Mouse (Mus musculus) limb, embryonic 14.5 days (tissue): ENCODE data around the gene Mink1. TPM values are rescaled to one million over a fixed set of nuclear protein-coding genes. Genes with fewer than 3 reads are reported as not detected.

Source experiments
- ATAC-seq: fragments of 200-750 bp; cut with Nextera tagmentation; 2 replicates; pipeline ENCODE4 v1.8.0; 2017; ENCODE audit warnings: low read depth, moderate number of reproducible peaks, moderate TSS enrichment; ENCODE audit not compliant: low FRiP score
- DNase-seq: peaks from one replicate; pipeline ENCODE4 v3.0.0-alpha.2; 2015; ENCODE audit warnings: low spot score
- H3K27ac ChIP-seq: fragments of 300-500 bp; sonication (generic); replicated peaks from 2 replicates; pipeline ENCODE4 v1.5.1; 2014; ENCODE audit warnings: low read depth, mild to moderate bottlenecking, low read length, moderate library complexity, mixed read lengths
- H3K27me3 ChIP-seq: fragments of 300-500 bp; sonication (generic); 2 replicates; pipeline ENCODE4 v1.6.1; 2014; ENCODE audit warnings: low read length, mixed read lengths; ENCODE audit not compliant: control insufficient read depth, insufficient read depth
- H3K36me3 ChIP-seq: fragments of 300-500 bp; sonication (generic); 2 replicates; pipeline ENCODE4 v1.6.1; 2014; ENCODE audit warnings: mild to moderate bottlenecking, low read length, moderate library complexity, mixed read lengths; ENCODE audit not compliant: control insufficient read depth, insufficient read depth
- H3K4me1 ChIP-seq: fragments of 300-500 bp; sonication (generic); 2 replicates; pipeline ENCODE4 v1.6.1; 2014; ENCODE audit warnings: antibody characterized with exemption, low read length, mixed read lengths; ENCODE audit not compliant: control insufficient read depth, insufficient read depth
- H3K4me2 ChIP-seq: fragments of 300-500 bp; sonication (generic); replicated peaks from 2 replicates; pipeline ENCODE4 v1.6.1; 2014; ENCODE audit warnings: low read depth, mild to moderate bottlenecking, low read length, moderate library complexity; ENCODE audit not compliant: severe bottlenecking
- H3K4me3 ChIP-seq: fragments of 300-500 bp; sonication (generic); replicated peaks from 2 replicates; pipeline ENCODE4 v1.5.1; 2014; ENCODE audit warnings: low read length
- H3K9ac ChIP-seq: fragments of 300-500 bp; sonication (generic); 2 replicates; pipeline ENCODE4 v1.6.1; 2014; ENCODE audit warnings: mild to moderate bottlenecking, low read depth, low read length, moderate library complexity; ENCODE audit not compliant: severe bottlenecking
- H3K9me3 ChIP-seq: fragments of 300-500 bp; sonication (generic); 2 replicates; pipeline ENCODE4 v1.6.1; 2016; ENCODE audit warnings: low read length; ENCODE audit not compliant: control insufficient read depth
- POLR2A ChIP-seq: fragments of 200-500 bp; IDR thresholded peaks from 2 replicates; pipeline ENCODE4 v1.8.0; 2012; ENCODE audit warnings: inconsistent platforms, mild to moderate bottlenecking, moderate library complexity, borderline replicate concordance; ENCODE audit not compliant: insufficient read depth, insufficient read length; ENCODE audit errors: extremely low read depth
- WGBS: fragments of 180-500 bp; shearing (Covaris S2); extraction: QIAGEN DNeasy Blood & Tissue Kit; methylation state at CpG from one replicate; pipeline ENCODE4 v1.1.7; 2014; 5-methylcytosine and 5-hydroxymethylcytosine counted together
- polyA plus RNA-seq, 2 experiments: library from polyadenylated mRNA; depleted of rRNA in 1 of 2; stranded (reverse) in 1 of 2; unstranded in 1 of 2; fragments of >200 nt; fragmentation: Nextera tagmentation in 1 of 2; extraction: Ambion mirVana in 1 of 2; gene quantifications; 2 replicates each; pipeline versions ENCODE4 v1.2.1 to v1.2.3; 2012 to 2014

Gene Mink1
- polyA plus RNA-seq, 2 experiments = 19.8 to 91.2 TPM

GRCm38 (mm10) chr11:70629557-70629956 lies 66.9 kb downstream of the Mink1 start:
- DNase-seq = no peak
- no peak overlapping the region for H3K9ac ChIP-seq
- no peak for TF ChIP-seq POLR2A
- no peaks in the 10 kb centered on the region for H3K27me3 ChIP-seq
- 51% methylated on average over 5 of the region's 5 CpGs for WGBS
- H3K27ac ChIP-seq = no peak overlapping the region
- no peak for ATAC-seq
- no peaks in the 10 kb centered on the region for H3K9me3 ChIP-seq
- no peak overlapping the region for H3K4me3 ChIP-seq
- H3K4me2 ChIP-seq = no peak overlapping the region
- no peaks in the 10 kb centered on the region for H3K36me3 ChIP-seq
- H3K4me1 ChIP-seq = no peaks in the 10 kb centered on the region

- H3K4me2 ChIP-seq = no peak overlapping the region
- no peaks in the 10 kb centered on the region for H3K27me3 ChIP-seq
- no peaks in the 10 kb centered on the region for H3K9me3 ChIP-seq
- DNase-seq (no peak), ATAC-seq (no peak)
- H3K27ac ChIP-seq = no peak overlapping the region
- WGBS = 64% methylated on average over 7 of the region's 7 CpGs
- H3K9ac ChIP-seq = no peak overlapping the region
- TF ChIP-seq POLR2A = no peak
- no peaks in the 10 kb centered on the region for H3K4me1 ChIP-seq
- H3K36me3 ChIP-seq = no peaks in the 10 kb centered on the region
- H3K4me3 ChIP-seq = no peak overlapping the region
These were observed 67.4 kb downstream of the Mink1 start for GRCm38 (mm10) chr11:70630129-70630528.

GRCm38 (mm10) chr11:70635601-70636000 lies 72.9 kb downstream of the Mink1 start:
- no peak overlapping the region for H3K9ac ChIP-seq
- H3K4me1 ChIP-seq = no peaks in the 10 kb centered on the region
- no peak for ATAC-seq
- no peak overlapping the region for H3K4me2 ChIP-seq
- H3K4me3 ChIP-seq = no peak overlapping the region
- no peaks in the 10 kb centered on the region for H3K36me3 ChIP-seq
- TF ChIP-seq POLR2A = no peak
- no peaks in the 10 kb centered on the region for H3K27me3 ChIP-seq
- no peak for DNase-seq
- 78% methylated on average over 4 of the region's 4 CpGs for WGBS
- no peak overlapping the region for H3K27ac ChIP-seq
- H3K9me3 ChIP-seq = no peaks in the 10 kb centered on the region

- no peak for TF ChIP-seq POLR2A
- no peaks in the 10 kb centered on the region for H3K27me3 ChIP-seq
- DNase-seq = no peak
- ATAC-seq = no peak
- H3K4me3 ChIP-seq = no peak overlapping the region
- WGBS = 71% methylated on average over 1 of the region's 1 CpGs
- no peaks in the 10 kb centered on the region for H3K4me1 ChIP-seq
- no peaks in the 10 kb centered on the region for H3K9me3 ChIP-seq
- H3K9ac ChIP-seq = no peak overlapping the region
- no peak overlapping the region for H3K27ac ChIP-seq
- no peaks in the 10 kb centered on the region for H3K36me3 ChIP-seq
- no peak overlapping the region for H3K4me2 ChIP-seq
These were observed 75.1 kb downstream of the Mink1 start for GRCm38 (mm10) chr11:70637764-70638163.

GRCm38 (mm10) chr11:70638293-70638692 lies 75.6 kb downstream of the Mink1 start:
- 77% methylated on average over 1 of the region's 1 CpGs for WGBS
- H3K4me3 ChIP-seq = no peak overlapping the region
- H3K27ac ChIP-seq = no peak overlapping the region
- H3K36me3 ChIP-seq = no peaks in the 10 kb centered on the region
- H3K4me1 ChIP-seq = no peaks in the 10 kb centered on the region
- DNase-seq (no peak), ATAC-seq (no peak)
- H3K4me2 ChIP-seq = no peak overlapping the region
- no peak for TF ChIP-seq POLR2A
- H3K9me3 ChIP-seq = no peaks in the 10 kb centered on the region
- no peak overlapping the region for H3K9ac ChIP-seq
- no peaks in the 10 kb centered on the region for H3K27me3 ChIP-seq

GRCm38 (mm10) chr11:70638714-70639278 lies 76.1 kb downstream of the Mink1 start, which contains the start of gene Gp1ba:
Gene Gp1ba (plus strand): TSS chr11:70639122.
- no peak within 1 kb of the TSS for H3K9ac ChIP-seq
- no peak for DNase-seq
- 50% methylated on average over 5 of the region's 5 CpGs for WGBS
- H3K9me3 ChIP-seq = no peaks in the 10 kb centered on the region
- H3K27ac ChIP-seq = no peak within 1 kb of the TSS
- TF ChIP-seq POLR2A = no peak
- no peak within 1 kb of the TSS for H3K4me3 ChIP-seq
- no peak within 1 kb of the TSS for H3K4me2 ChIP-seq
- H3K27me3 ChIP-seq = no peaks in the 10 kb centered on the region
- H3K4me1 ChIP-seq = no peaks in the 10 kb centered on the region
- no peak for ATAC-seq
- peaks cover 3% of the 10 kb centered on the region; the same call in 1 of the 2 replicates for H3K36me3 ChIP-seq
